In genomic region chr9:122245879-122246278, GRCm38 (mm10) we compare ENCODE assay signal across 27 mouse cellular contexts.
"Had no signal": no experiment of that assay in that cellular context is flagged by ENCODE, and none has a peak within 500 bp of the region (broad histone marks: within the 10 kb centered on the region; RNA-seq: fewer than 3 reads in every experiment).

No protein-coding gene starts in this region.

- H3K9me3 ChIP-seq: heart, embryonic 10.5 days; heart, embryonic 12.5 days; hindbrain, embryonic 10.5 days; hindbrain, embryonic 12.5 days; intestine, embryonic 15.5 days; limb, embryonic 10.5 days; limb, embryonic 12.5 days; liver, embryonic 13.5 days; liver, embryonic 15.5 days had no signal

- H3K36me3 ChIP-seq: intestine, embryonic 15.5 days; liver, embryonic 13.5 days; liver, embryonic 15.5 days had no signal

- H3K27ac ChIP-seq: gastrocnemius, adult 2 months; heart, embryonic 10.5 days; hindbrain, embryonic 10.5 days; hindbrain, embryonic 12.5 days; hindbrain, embryonic 14.5 days; intestine, embryonic 15.5 days; left cerebral cortex, adult 2 months; limb, embryonic 10.5 days; limb, embryonic 12.5 days; liver, embryonic 13.5 days; liver, embryonic 15.5 days had no signal

- H3K4me1 ChIP-seq: intestine, embryonic 15.5 days; liver, embryonic 13.5 days had no signal

- ATAC-seq: hindbrain, embryonic 16.5 days; intestine, embryonic 15.5 days; intestine, postnatal 0 days; liver, postnatal 0 days had no signal

- H3K9ac ChIP-seq: heart, embryonic 12.5 days; hindbrain, embryonic 12.5 days; hindbrain, embryonic 14.5 days; intestine, embryonic 15.5 days; limb, embryonic 12.5 days; liver, embryonic 13.5 days; liver, embryonic 15.5 days; liver, postnatal 0 days had no signal

- H3K27me3 ChIP-seq: heart, embryonic 12.5 days; hindbrain, embryonic 12.5 days; intestine, embryonic 15.5 days; limb, embryonic 12.5 days; liver, embryonic 13.5 days; liver, embryonic 15.5 days had no signal

- H3K4me2 ChIP-seq: heart, embryonic 12.5 days; hindbrain, embryonic 12.5 days; hindbrain, embryonic 14.5 days; intestine, embryonic 15.5 days; limb, embryonic 12.5 days; liver, embryonic 11.5 days; liver, embryonic 13.5 days; liver, embryonic 15.5 days had no signal

- DNase-seq: gastrocnemius, adult 2 months; gastrocnemius, postnatal 10 days; gastrocnemius, postnatal 25 days; heart, adult 18-20 months; heart, postnatal 10 days; heart, postnatal 4 days; kidney, adult 18-20 months; kidney, adult 8-10 months; kidney, postnatal 14 days; kidney, postnatal 36 days; layer of hippocampus, adult 9-11 months; liver; liver, embryonic 13.5 days; liver, postnatal 0 days had no signal

- H3K4me3 ChIP-seq: gastrocnemius, adult 2 months; heart, embryonic 10.5 days; heart, embryonic 12.5 days; hindbrain, embryonic 10.5 days; hindbrain, embryonic 12.5 days; intestine, embryonic 15.5 days; left cerebral cortex, adult 2 months; limb, embryonic 10.5 days; limb, embryonic 12.5 days; liver, embryonic 13.5 days; liver, embryonic 15.5 days had no signal
